ENCODE assay signal across 7 mouse cellular contexts in the genomic region with DNA sequence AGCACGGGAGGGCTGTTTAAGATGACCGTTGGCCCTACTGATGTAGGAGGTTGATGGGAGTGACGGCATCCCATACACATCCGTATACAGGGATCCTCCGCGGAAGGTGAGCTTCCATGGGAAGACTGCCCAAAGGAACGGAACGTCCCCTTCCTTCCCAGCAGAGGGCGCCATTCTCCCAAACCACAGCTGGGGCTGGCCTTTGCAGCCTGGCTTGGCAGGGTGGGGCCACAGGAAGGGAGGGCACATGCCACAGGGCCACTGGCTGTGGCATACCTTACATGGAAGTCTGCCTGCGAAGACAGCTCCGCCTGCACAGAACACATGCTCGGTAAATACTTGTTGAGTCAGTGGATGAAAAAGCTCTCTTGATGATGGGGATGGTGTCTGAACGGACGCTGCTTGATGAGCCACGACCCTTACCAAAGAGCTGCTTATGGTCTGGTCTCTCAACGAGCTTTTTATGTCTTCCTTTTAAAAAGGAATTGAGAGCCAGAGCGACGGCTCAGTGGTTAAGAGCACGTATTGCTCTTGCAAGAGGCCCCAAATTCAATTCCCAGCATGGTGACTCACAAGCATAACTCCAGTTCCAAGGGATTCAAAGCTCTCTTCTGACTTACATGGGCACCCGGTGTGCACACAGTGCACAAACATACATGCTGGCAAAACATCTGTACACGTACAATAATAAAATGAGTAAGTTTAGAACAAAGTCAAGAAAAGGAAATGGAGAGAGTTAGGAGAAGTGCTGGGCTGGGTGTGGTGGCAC. TPM values are rescaled to one million over a fixed set of nuclear protein-coding genes. Genes with fewer than 3 reads are reported as not detected.
DNase-seq lines count a peak whose midpoint lies in the region; ATAC-seq and TF ChIP-seq lines count a peak whose summit lies in the region.

No protein-coding gene starts in this region.

- H3K4me1 ChIP-seq in G1E (ENCODE audit: insufficient read depth, low read depth, low read length), result no peaks in the 10 kb centered on the region
- H3K4me1 ChIP-seq in embryonic facial prominence, embryonic 15.5 days, result 0 out of 2 replicates have a peak, but pooled peaks cover 6% of the 10 kb centered on the region
- H3K4me1 ChIP-seq in spleen, adult 2 months (ENCODE audit: control insufficient read depth, insufficient read depth, insufficient read length), result no peaks in the 10 kb centered on the region; the same call in 1 of the 2 replicates

- no peak overlapping the region for H3K4me2 ChIP-seq in embryonic facial prominence, embryonic 15.5 days (replicated peaks)

- peak; percentile 55 for TF ChIP-seq CTCF in G1E (IDR thresholded peaks at IDR 0.05; ENCODE audit: low read depth, low read length)
- TF ChIP-seq CTCF in spleen, adult 2 months (IDR thresholded peaks at IDR 0.05; ENCODE audit: extremely low read depth, insufficient read depth, insufficient read length, insufficient replicate concordance), result peak; percentile 71; the same call in 1 of the 2 replicates

- no peak for ATAC-seq in G1E (ENCODE audit: extremely low read depth, insufficient number of reproducible peaks, low FRiP score, poor library complexity, severe bottlenecking)
- ATAC-seq in embryonic facial prominence, embryonic 15.5 days (ENCODE audit: insufficient number of reproducible peaks, low FRiP score, low TSS enrichment, low read depth), result peak; percentile 71; the same call in 1 of the 2 replicates
- ATAC-seq in megakaryocyte, adult 5-6 weeks (ENCODE audit: poor library complexity, severe bottlenecking), result peak; percentile 89

- no peak overlapping the region for H3K4me3 ChIP-seq in G1E (ENCODE audit: low read depth, low read length)
- H3K4me3 ChIP-seq in embryonic facial prominence, embryonic 15.5 days (replicated peaks), result no peak overlapping the region
- no peak overlapping the region for H3K4me3 ChIP-seq in spleen, adult 2 months (ENCODE audit: extremely low read depth, insufficient read depth, insufficient read length)

- DNase-seq in G1E (ENCODE audit: low spot score), result peak; percentile 7
- peak; percentile 77 for DNase-seq in adrenal gland, postnatal 10 days
- DNase-seq in heart, postnatal 36 days, result peak; percentile 44 to 54
- DNase-seq in layer of hippocampus, postnatal 36 days, result peak; percentile 23 to 31
- DNase-seq in spleen, adult 2 months (ENCODE audit: low read depth in 1 of 2, low spot score in 2 of 2), result peak; percentile 30 to 56

- no peak overlapping the region for H3K9ac ChIP-seq in embryonic facial prominence, embryonic 15.5 days

- peak overlapping the region; percentile 40; the same call in 1 of the 2 replicates for H3K27ac ChIP-seq in embryonic facial prominence, embryonic 15.5 days (replicated peaks)
- no peak overlapping the region for H3K27ac ChIP-seq in spleen, adult 2 months (ENCODE audit: insufficient read depth, low read length)

- TF ChIP-seq POLR2A in spleen, adult 2 months (IDR thresholded peaks at IDR 0.05; ENCODE audit: low read depth, low read length), result no peak

- peaks cover 3% of the 10 kb centered on the region for H3K27me3 ChIP-seq in G1E (ENCODE audit: insufficient read depth, low read length)
- no peaks in the 10 kb centered on the region for H3K27me3 ChIP-seq in embryonic facial prominence, embryonic 15.5 days
- H3K27me3 ChIP-seq in spleen, adult 2 months (ENCODE audit: control insufficient read depth, insufficient read depth, low read length), result no peaks in the 10 kb centered on the region

- H3K9me3 ChIP-seq in G1E (replicated peaks), result no peaks in the 10 kb centered on the region
- no peaks in the 10 kb centered on the region for H3K9me3 ChIP-seq in embryonic facial prominence, embryonic 15.5 days (replicated peaks)

- intact Hi-C loops in heart, postnatal 36 days (cut with DNase I), result loop anchor here (1.0 kb wide), 1 partner anchor 86 kb away; no protein-coding TSS in a partner anchor

- H3K36me3 ChIP-seq in G1E (replicated peaks), result no peaks in the 10 kb centered on the region
- peaks cover 8% of the 10 kb centered on the region; the same call in 1 of the 2 replicates for H3K36me3 ChIP-seq in embryonic facial prominence, embryonic 15.5 days
- H3K36me3 ChIP-seq in spleen, adult 2 months (ENCODE audit: control insufficient read depth, insufficient read depth, low read length), result no peaks in the 10 kb centered on the region

- WGBS in embryonic facial prominence, embryonic 15.5 days, result 27% methylated on average over 21 of the region's 21 CpGs
- WGBS in spleen, adult 2 months, result 27% methylated on average over 21 of the region's 21 CpGs

RNA-seq across cellular contexts. Expression of a gene that starts 12.0 kb away (rescaled TPM):
- total RNA-seq in G1E (2014; fragmentation: Nextera tagmentation), result 18.1 and 19.3 TPM in 2 replicates
- total RNA-seq in G1E (2017), result 169 and 296 TPM in 2 replicates
- polyA plus RNA-seq in G1E (2012), result 20.2 and 30.8 TPM in 2 replicates
- 100 to 1,000 TPM; 131 to 143 TPM for total RNA-seq in adrenal gland, postnatal 10 days (2021)
- 11.1 and 22.1 TPM in 2 replicates for polyA plus RNA-seq in embryonic facial prominence, embryonic 15.5 days (2015; fragmentation: Nextera tagmentation; extraction: Ambion mirVana)
- 100 to 1,000 TPM; 105 to 117 TPM for total RNA-seq in heart, postnatal 36 days (2021)
- total RNA-seq in layer of hippocampus, postnatal 36 days (2021), result 10 to 100 TPM; 86.3 to 90.8 TPM
- total RNA-seq in megakaryocyte, adult 5-6 weeks (2015), result 53.0 and 66.6 TPM in 2 replicates
- 5.4 and 6.9 TPM in 2 replicates for total RNA-seq in megakaryocyte, adult 5-6 weeks (2017)
- polyA plus RNA-seq in spleen, adult 2 months (2012; rRNA removed), result 153 and 172 TPM in 2 replicates

RNA-seq across cellular contexts. Expression of a gene that starts 41.9 kb away (rescaled TPM):
- not detected in 2 replicates for total RNA-seq in G1E (2014; fragmentation: Nextera tagmentation)
- 0.06 and 0.11 TPM in 2 replicates for total RNA-seq in G1E (2017)
- not detected in 2 replicates for polyA plus RNA-seq in G1E (2012)
- total RNA-seq in adrenal gland, postnatal 10 days (2021), result 1 to 10 TPM; 4.1 to 8.1 TPM
- 60.8 and 72.0 TPM in 2 replicates for polyA plus RNA-seq in embryonic facial prominence, embryonic 15.5 days (2015; fragmentation: Nextera tagmentation; extraction: Ambion mirVana)
- total RNA-seq in heart, postnatal 36 days (2021), result not detected
- under 1 TPM; 0.20 to 0.48 TPM for total RNA-seq in layer of hippocampus, postnatal 36 days (2021)
- total RNA-seq in megakaryocyte, adult 5-6 weeks (2015), result 6.2 and 8.0 TPM in 2 replicates
- total RNA-seq in megakaryocyte, adult 5-6 weeks (2017), result 5.2 and 7.0 TPM in 2 replicates
- 1.5 TPM in 2 replicates for polyA plus RNA-seq in spleen, adult 2 months (2012; rRNA removed)

RNA-seq across cellular contexts. Expression of a gene that starts 50.6 kb away (rescaled TPM):
- total RNA-seq in G1E (2014; fragmentation: Nextera tagmentation) (not detected in 2 replicates), G1E (2017) (0.05 TPM in 1 of 2 replicates, not detected in the other)
- polyA plus RNA-seq in G1E (2012), result not detected in 2 replicates
- total RNA-seq in adrenal gland, postnatal 10 days (2021), result 1 to 10 TPM; 1.1 TPM
- polyA plus RNA-seq in embryonic facial prominence, embryonic 15.5 days (2015; fragmentation: Nextera tagmentation; extraction: Ambion mirVana), result 23.0 and 24.5 TPM in 2 replicates
- total RNA-seq in heart, postnatal 36 days (2021), result 1 to 10 TPM in 1 of 2 experiments, under 1 TPM in 1; 0.81 to 1.2 TPM
- under 1 TPM; 0.07 to 0.35 TPM for total RNA-seq in layer of hippocampus, postnatal 36 days (2021)
- not detected in 2 replicates for total RNA-seq in megakaryocyte, adult 5-6 weeks (2015)
- total RNA-seq in megakaryocyte, adult 5-6 weeks (2017), result not detected in 2 replicates
- polyA plus RNA-seq in spleen, adult 2 months (2012; rRNA removed), result 1.9 TPM in 2 replicates

Comparison
In these comparisons a context has a peak if more than half of its experiments do, and no peak if none do; other contexts are left out.
1. DNase-seq: peak in every context shown above with its lines; median percentile 77 in adrenal gland, postnatal 10 days; 49 in heart, postnatal 36 days; 43 in spleen, adult 2 months; 27 in layer of hippocampus, postnatal 36 days; 7 in G1E.